Mouse (Mus musculus): ENCODE results near the gene Tagap. TPM values are rescaled to one million over a fixed set of nuclear protein-coding genes. Genes with fewer than 3 reads are reported as not detected.
"Not testable (repeated sequence)": the region's sequence is repeated elsewhere in the genome, so short reads cannot be mapped to it uniquely, and the experiment has no call there.

Tagap gene
- polyA plus RNA-seq, 1 experiment from 2014 or later, result 0.44 TPM

DNA sequence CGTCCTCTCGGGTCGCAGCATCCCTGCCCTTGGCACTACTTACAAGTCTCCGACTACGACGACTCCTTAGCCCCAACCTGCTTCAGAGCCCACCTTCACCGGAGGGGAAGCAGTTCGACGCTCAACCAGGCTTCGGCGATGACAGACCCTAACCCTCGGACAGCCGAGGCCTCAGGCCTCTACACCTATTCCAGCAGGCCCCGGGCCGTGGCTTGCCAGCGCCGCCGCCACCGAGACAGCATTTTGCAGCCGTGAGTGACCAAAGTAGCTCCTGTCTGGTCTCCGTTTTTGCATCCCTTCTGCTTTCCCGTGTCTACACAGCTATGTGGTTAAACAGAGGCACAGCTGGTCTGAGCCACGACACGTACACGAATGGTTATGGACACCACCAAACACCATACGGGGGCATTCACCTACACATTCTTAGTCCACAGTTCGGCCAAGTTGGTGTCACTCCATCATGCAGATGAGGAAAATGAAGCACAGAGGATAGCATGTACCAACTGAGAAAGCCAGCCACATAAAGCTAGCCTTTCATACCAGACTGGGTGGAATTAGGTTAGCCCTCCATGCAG, 20.3 kb downstream of the Tagap start:
- under 1% methylated on average over 19 of the region's 27 CpGs for WGBS
- not testable (repeated sequence) for H3K9me3 ChIP-seq (replicated peaks); H3K36me3 ChIP-seq; H3K4me1 ChIP-seq; H3K27me3 ChIP-seq (ENCODE audit: low read depth, poor library complexity, severe bottlenecking); DNase-seq (ENCODE audit: low spot score)
- H3K27ac ChIP-seq (replicated peaks), result peak overlapping the region; percentile 87
- H3K4me3 ChIP-seq, result peak overlapping the region; percentile 63

DNA sequence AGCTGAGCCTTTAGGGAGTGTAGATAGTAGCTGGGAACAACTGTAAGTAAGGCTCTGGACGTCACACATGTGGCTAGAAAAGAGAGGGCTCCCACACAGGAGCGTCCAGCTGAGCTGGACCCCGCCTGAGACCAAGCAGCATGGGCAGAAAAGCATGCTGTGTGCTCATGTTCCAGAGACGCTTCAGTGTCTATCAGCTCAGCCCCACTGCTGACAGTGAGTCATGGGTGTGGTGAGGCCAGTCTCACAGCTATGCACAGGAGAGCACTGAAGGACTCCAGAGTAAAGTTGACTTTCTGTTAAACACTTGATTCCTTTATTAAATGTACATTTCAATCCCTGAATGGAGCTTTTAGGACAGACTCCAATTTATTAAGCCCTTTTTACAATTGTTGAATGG, 25.5 kb downstream of the Tagap start:
- H3K4me3 ChIP-seq; H3K27me3 ChIP-seq (ENCODE audit: low read depth, poor library complexity, severe bottlenecking); H3K27ac ChIP-seq (replicated peaks); H3K9me3 ChIP-seq (replicated peaks); DNase-seq (ENCODE audit: low spot score); H3K4me1 ChIP-seq: not testable (repeated sequence)
- WGBS, result no CpG with 5 or more reads among the region's 4 CpGs
- H3K36me3 ChIP-seq, result peaks cover 16% of the 10 kb centered on the region

DNA sequence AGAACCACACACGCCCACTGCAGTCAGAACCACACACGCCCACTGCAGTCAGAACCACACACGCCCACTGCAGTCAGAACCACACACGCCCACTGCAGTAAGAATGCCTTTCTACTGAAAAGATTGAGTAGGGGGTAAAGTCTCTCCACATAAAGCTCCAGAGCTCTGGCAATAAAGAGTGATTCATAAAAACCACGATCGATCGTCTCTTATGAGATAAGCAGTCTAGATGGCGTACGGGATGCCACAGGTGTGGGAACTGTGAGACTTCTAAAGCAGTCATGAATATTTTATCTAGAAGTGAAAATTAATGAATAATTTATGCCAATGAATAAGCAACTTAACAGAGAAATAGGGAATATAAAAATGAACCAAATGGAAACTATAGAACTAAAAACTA, 31.4 kb downstream of the Tagap start:
- peaks cover 18% of the 10 kb centered on the region for H3K36me3 ChIP-seq
- not testable (repeated sequence) for H3K27ac ChIP-seq (replicated peaks); DNase-seq (ENCODE audit: low spot score); H3K27me3 ChIP-seq (ENCODE audit: low read depth, poor library complexity, severe bottlenecking); H3K4me1 ChIP-seq; H3K4me3 ChIP-seq; H3K9me3 ChIP-seq (replicated peaks)
- 96% methylated on average over 9 of the region's 9 CpGs for WGBS

DNA sequence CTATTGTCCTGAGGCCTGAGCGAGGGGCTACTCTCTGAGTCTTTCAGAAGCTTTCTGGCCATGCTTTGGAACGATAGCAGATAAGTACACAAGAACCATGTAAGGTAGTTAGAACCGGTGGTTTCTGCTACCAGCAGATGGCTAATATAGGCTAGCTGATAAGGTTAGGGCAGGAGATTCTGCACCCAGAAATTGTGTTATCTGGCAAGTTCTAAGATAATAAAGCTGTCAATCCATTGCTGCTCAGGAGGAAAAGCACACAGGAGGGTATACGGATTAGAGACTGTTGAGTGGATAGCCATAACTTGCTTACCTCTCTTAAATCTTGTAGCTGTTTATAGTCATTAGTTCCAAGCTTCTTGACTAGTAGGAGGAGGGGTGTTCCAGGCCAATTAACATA, 37.5 kb downstream of the Tagap start:
- H3K27ac ChIP-seq (replicated peaks); DNase-seq (ENCODE audit: low spot score); H3K27me3 ChIP-seq (ENCODE audit: low read depth, poor library complexity, severe bottlenecking); H3K4me1 ChIP-seq; H3K9me3 ChIP-seq (replicated peaks); H3K4me3 ChIP-seq; H3K36me3 ChIP-seq: not testable (repeated sequence)
- 96% methylated on average over 4 of the region's 4 CpGs for WGBS

DNA sequence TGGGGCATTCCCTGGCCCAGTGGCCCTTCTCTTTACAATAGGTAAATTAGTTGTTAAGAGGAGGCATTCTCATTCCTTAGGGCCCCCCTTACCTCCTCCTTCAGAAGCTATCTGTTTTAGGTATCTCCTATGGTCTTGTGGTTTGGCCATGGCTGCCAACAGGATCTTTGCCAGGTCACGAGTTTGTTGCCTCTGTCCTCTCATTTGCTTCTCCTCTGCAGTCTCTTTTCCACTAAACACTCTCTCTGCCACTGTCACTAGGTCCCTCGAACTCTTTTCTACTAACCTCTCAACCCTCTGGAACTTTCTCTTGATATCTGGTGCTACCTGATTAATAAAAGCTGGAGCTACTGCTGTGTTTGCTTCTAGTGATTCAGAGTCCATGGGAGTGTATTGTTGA, 38.6 kb downstream of the Tagap start:
- H3K36me3 ChIP-seq; H3K4me1 ChIP-seq; H3K27me3 ChIP-seq (ENCODE audit: low read depth, poor library complexity, severe bottlenecking); H3K27ac ChIP-seq (replicated peaks); H3K4me3 ChIP-seq; DNase-seq (ENCODE audit: low spot score); H3K9me3 ChIP-seq (replicated peaks): not testable (repeated sequence)
- 83% methylated on average over 2 of the region's 2 CpGs for WGBS

DNA sequence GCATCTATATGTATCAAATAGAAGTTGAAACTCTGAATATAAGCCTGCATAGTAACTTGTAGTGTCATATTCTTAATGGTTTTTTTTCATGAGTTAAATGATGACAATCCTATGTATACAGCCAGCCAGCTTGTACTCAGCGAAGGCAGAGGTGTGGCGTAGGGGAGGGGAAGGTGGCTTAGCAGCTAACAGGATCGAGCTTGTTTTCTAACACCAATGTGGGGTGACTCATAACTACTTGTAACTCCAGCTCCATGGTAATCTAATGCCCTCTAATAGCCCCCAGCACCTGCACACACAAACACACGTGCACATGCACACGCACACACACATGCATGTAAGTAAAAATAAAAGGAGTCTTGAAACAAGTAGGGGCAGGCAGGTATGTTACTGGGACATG, 42.7 kb downstream of the Tagap start:
- H3K9me3 ChIP-seq (replicated peaks); H3K4me3 ChIP-seq; H3K27ac ChIP-seq (replicated peaks); H3K27me3 ChIP-seq (ENCODE audit: low read depth, poor library complexity, severe bottlenecking); DNase-seq (ENCODE audit: low spot score); H3K36me3 ChIP-seq; H3K4me1 ChIP-seq: not testable (repeated sequence)
- WGBS, result 97% methylated on average over 5 of the region's 5 CpGs

DNA sequence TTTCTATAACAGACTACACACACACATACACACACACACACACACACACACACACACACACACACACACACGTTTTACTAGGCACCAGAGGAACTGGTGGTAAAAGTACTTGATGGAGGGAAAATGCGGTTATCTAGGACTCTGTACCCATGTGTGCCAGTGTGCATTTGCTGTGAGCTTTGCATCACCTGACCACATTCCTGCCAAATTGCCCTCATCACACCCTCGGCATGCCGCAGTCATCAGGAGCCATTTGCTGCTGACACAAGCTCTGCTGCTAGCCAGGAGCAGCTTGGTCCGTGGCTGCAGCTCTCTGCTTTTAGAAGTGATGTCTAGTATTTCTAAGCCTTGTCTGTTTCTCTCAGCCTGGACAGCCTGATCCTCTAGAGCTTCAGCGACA, 44.0 kb downstream of the Tagap start:
- not testable (repeated sequence) for H3K27ac ChIP-seq (replicated peaks); H3K36me3 ChIP-seq; H3K4me1 ChIP-seq; H3K4me3 ChIP-seq; DNase-seq (ENCODE audit: low spot score); H3K27me3 ChIP-seq (ENCODE audit: low read depth, poor library complexity, severe bottlenecking); H3K9me3 ChIP-seq (replicated peaks)
- 75% methylated on average over 2 of the region's 6 CpGs for WGBS

DNA sequence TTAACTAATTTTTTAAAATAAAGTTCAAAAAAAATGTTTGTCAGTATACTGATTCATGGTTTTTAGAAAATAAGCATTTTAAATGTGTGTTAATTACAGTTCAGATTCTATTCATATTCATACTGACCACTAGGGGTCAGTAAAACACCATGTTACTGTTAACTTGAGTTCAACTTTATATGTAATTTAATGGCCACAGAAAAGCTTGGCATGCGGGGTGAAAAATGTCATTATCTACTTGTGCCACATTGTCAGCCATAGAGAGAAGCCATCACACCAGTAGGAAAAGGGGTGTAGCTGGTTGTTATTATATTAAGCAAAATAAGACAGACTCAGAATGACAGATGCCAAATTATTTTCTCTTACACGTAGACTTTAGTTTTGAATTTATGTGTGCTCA, 57.7 kb downstream of the Tagap start:
- H3K9me3 ChIP-seq (replicated peaks); H3K36me3 ChIP-seq; H3K27me3 ChIP-seq (ENCODE audit: low read depth, poor library complexity, severe bottlenecking); H3K27ac ChIP-seq (replicated peaks); H3K4me1 ChIP-seq; DNase-seq (ENCODE audit: low spot score); H3K4me3 ChIP-seq: not testable (repeated sequence)
- 86% methylated on average over 1 of the region's 2 CpGs for WGBS

Other genes with a start within 250 kb of the Tagap start
- 0.38 and 0.48 TPM in 2 replicates for gene Fndc1, start 98.7 kb upstream of the Tagap start, polyA plus RNA-seq (2016; fragmentation: Nextera tagmentation; extraction: Ambion mirVana)
- 60.5 and 71.0 TPM in 2 replicates for gene Rsph3a, start 19.6 kb downstream of the Tagap start, polyA plus RNA-seq (2016; fragmentation: Nextera tagmentation; extraction: Ambion mirVana)
- gene Gm49673, start 221.8 kb downstream of the Tagap start, polyA plus RNA-seq (2016; fragmentation: Nextera tagmentation; extraction: Ambion mirVana), result 0.21 and 0.27 TPM in 2 replicates
- 16.2 and 16.4 TPM in 2 replicates for gene Rnaset2a, start 222.1 kb downstream of the Tagap start, polyA plus RNA-seq (2016; fragmentation: Nextera tagmentation; extraction: Ambion mirVana)
- gene Fgfr1op, start 239.5 kb downstream of the Tagap start, polyA plus RNA-seq (2016; fragmentation: Nextera tagmentation; extraction: Ambion mirVana), result 55.9 and 58.2 TPM in 2 replicates